Mouse (Mus musculus): ENCODE results near the gene C1qtnf1. TPM values are rescaled to one million over a fixed set of nuclear protein-coding genes. Genes with fewer than 3 reads are reported as not detected.
"Not testable (repeated sequence)": the region's sequence is repeated elsewhere in the genome, so short reads cannot be mapped to it uniquely, and the experiment has no call there.

Gene C1qtnf1
- total RNA-seq (2022), result 1 to 10 TPM; 3.1 to 6.0 (median 3.6) TPM

DNA sequence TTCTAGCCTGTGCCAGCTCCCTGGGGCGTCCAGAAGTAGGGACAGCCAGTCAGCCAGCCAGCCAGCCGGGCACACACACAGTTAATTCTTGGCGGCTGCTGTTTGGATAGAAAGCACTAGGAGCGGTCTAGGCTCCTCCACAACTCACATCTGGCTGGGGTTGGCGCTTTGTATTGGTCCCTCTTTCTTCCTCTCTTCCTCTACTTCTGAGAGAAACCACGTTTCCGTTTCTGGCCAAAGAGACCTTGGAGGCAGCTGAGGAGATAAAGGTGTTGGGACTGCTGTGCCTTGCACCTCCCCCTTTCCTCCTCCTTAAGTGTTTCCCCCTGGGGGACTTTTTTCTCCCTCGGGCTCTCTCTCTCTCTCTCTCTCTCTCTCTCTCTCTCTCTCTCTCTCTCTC, at the start of gene C1qtnf1:
Gene C1qtnf1, plus strand, starts transcription at position 218 of the 400 bp plus-strand sequence.
- DNase-seq (ENCODE audit: low spot score in 2 of 2), result no peak

DNA sequence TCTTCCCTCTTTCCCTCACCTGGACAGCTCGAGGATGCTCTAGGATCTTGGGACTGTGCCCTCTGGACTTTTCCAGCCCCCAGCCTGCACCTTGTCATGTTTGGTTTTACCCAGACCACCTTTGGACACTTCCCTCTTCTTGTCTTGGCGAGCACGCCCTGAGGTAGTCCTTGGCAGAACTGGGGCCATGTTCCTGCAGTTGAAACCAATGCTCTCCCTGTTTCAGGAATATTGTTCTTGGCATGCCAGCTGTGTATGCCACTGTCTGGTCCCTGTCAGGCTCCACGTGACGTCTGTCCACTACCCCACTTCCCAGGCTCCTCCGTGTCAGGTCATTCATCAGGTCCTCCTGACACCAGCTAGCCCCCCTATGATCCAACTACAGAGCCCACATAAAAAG, 49.3 kb upstream of the C1qtnf1 start:
- DNase-seq (ENCODE audit: low spot score in 2 of 2), result no peak

DNA sequence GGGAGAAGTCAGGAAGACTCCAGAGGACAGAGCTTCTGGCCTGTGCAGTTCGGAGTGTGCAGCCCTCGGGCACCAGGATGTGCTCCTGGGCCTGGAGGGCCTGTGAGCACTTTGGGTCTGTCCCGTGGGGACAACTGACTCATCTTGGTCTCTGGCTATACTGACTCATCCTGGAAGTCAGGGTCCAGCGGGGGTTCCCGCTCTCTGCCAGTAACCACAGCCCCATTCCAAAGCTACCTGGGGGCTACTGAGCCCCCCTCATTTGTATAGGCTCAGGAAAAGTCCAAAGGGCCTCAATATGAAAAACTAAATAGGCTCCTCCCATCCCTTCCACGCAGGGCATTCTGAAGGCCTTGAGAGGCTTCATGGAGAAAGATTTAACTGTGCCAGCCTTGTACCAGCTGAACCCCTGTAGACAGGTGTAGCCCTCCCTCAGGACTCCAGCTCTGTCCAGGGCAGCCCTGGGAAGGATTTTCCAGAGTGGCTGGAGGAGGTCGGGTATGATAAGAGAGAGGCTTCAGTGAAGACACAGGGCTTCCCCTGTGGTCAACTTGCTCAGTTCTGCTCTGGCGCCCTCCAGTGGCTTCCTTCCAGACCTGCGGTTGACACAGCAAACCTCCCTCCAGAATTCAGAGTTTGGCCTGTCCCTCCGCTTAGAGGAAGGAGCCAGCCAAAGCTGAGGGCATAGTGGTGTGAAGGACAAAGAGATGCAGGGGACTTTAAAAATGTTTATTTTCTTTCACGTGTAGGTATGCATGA, 48.6 kb upstream of the C1qtnf1 start:
- DNase-seq (ENCODE audit: low spot score in 2 of 2), result peak; percentile 72 to 81

DNA sequence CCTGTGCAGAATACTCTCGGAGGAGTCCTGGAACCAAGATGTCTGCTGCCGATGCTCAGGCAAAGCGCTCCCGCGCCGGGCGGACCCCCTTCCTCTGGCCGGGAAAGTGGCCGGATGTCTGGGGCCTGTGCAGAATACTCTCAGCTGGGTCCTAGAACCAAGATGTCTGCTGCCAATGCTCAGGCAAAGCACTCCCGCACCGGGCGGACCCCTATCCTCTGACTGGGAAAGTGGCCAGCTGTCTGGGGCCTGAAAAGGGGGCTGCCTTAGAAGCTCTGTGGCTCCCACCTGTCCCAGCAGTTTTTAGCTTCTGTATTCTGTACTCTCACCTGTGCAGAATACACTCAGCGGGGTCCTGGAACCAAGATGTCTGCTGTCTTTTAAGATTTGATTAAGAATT, 40.2 kb upstream of the C1qtnf1 start:
- not testable (repeated sequence) for DNase-seq (ENCODE audit: low spot score in 2 of 2)

DNA sequence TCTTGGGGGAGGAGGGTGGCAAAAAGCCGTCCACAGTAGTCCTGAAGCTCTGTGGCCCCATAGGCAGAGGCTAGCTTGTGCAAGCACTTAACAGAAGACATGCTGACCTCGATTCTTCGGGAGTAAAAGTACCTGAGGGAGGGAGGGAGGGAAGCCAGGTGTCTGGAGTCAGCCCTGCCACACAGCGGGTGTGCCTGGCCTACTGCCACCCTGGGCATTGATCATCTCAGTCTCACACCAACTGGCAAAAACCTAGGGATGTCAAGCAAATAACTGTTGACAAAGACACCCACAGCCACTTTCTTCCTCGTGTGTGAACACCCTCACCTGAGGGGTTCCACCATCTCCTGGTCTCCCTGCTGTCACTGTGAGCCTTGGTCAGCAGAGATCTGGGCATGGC, 34.0 kb upstream of the C1qtnf1 start:
- no peak for DNase-seq (ENCODE audit: low spot score in 2 of 2)

DNA sequence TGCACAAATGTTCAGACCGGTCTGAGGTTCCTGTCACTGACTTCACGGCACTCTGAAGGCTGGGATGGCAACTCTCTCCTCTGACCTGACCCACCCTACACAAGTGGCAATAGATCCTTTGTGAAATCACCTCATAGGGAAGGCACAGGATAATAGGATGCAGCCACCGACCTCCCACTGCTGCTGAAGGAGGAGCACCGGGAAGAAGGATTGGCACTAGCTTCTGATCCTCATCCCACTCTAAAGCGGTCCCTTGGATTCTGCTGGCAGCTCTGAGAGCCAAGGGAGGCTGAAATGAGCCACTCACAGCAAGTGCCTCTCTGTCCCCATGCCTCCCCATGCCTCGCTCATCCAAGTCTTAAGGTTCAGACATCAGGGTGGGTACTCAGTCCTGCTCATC, 33.5 kb upstream of the C1qtnf1 start:
- DNase-seq (ENCODE audit: low spot score in 2 of 2), result no peak

DNA sequence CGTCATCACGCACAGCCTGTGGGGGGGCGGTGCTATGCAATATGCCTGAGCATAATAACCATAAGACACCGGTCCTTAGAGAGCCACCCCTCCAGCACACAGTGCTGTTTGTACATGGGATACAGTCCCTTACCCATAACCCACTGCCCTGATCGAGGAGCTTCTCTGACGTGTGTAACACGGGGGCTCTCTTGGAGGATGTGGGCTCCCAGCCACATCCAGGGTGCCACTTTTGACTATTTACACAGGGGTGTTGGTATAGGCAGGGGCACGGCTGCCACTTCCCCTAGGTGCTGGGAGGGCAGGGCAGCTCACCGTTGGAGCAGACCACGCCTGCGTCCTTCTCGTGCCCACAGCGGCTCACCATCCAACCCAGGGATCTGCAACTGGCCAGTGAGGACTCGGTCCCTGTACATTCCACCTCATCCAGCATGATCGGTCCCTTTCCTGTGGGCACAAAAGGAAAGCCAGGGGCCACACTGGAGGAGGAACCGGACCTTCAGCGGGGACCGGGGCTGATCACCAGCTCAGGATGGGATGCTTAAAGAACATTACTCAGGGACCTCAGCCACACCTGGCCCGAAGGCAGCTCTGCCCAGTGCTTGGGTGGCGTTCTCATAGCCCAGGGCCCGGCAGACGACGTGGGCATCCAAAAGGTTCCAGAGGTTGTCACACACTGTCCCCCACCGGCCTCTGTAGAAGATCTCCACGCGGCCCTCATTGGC, 30.0 kb upstream of the C1qtnf1 start:
- no peak for DNase-seq (ENCODE audit: low spot score in 2 of 2)

DNA sequence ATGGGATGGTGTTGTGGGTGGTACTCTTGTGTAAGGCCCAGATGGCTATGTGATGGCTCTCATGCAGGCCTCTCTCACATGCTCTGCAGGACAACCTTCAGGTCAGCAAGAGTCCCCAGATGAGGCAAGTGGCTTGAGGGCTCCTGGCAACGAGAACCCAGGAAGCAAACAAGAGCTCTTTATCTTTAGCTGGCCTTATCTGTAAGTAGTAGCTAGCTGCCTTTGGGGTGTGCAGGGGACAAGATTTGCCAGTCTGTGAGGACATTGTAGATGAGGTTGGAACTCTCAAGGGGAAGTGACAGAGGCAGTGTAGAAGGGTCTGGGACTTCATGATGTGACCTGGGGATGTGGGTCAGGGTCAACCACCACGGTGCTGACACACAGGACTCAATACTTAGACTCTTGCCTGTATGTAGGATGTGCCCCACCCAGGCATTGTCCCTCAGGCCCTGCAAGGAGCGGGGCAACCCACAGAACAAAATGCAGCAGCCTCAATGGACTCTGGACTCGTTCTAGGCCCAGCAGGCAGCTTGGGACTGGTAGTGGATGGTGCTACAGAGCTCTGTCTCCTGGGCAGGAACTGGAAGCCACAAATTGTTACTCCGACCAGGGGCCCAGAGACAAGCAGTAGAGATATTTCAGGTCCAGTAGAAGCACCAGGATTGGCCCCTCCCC, 28.0 kb upstream of the C1qtnf1 start:
- no peak for DNase-seq (ENCODE audit: low spot score in 2 of 2)

DNA sequence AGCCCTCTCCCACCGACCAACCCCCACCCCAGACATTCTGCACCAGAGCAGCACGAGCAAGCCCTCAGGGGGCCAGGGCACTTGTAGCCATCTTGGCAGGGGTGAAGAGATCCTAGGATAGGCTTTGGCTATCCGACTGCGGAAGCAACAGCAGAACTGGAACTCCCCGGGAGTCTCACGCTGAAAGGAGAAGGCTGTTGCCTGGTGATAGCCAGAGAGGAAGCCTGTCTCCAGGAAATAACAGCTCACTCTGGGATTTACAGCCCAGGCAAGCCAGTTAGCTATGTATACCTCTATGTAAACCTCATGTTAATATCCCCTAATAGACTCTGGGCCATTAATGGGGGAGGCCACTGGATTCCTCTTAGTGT, 27.5 kb upstream of the C1qtnf1 start:
- no peak for DNase-seq (ENCODE audit: low spot score in 2 of 2)

DNA sequence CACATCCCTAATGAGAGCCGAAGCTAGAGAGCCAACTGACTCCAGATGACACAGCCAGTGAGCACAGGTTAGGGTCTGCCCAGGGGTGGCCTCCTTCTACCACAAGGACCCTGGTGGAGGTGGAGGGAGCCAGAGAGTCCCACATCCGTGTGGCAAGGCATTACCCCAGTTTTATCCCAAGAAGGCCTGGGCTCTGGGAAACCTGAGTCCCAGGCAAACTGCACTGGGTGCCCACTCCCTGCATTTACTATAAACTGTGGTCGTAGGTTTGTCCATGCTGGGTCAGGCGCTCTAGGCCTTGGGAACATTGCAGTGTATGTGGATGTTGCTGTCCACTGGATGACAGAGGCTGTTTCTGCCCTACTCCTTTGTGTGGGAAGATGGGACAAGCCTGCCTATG, 26.8 kb upstream of the C1qtnf1 start:
- DNase-seq (ENCODE audit: low spot score in 2 of 2), result no peak

DNA sequence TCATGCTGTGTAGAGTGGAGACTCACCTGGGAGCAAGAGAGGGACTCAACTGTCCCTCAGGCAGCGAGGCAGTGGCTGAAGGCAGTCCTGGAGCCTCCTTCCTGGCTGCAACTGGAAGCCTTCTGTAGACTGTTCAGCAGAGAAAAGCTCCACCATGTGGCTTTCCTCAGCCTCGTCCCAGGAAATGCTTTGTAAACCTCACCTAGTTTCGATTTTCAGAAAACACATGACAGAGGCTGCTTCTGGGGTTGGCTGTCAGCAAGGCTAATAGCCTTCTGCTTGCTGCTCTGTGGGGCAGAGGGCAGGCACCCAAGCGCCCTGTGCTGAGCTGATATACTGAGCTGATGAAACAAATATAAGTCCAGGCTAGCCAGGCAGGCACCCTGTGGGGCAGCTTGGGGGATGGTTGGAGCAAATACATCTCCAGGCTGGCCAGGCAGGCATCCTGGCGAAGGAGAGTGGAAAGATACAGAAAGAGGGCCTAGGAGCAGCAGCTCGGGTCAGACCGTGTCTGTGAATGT, 26.2 kb upstream of the C1qtnf1 start, which contains the start of gene Lgals3bp:
Gene Lgals3bp, minus strand, starts transcription at position 333 of the 521 bp plus-strand sequence.
- DNase-seq (ENCODE audit: low spot score in 2 of 2), result peak in 1 of 2 experiments; percentile 64

DNA sequence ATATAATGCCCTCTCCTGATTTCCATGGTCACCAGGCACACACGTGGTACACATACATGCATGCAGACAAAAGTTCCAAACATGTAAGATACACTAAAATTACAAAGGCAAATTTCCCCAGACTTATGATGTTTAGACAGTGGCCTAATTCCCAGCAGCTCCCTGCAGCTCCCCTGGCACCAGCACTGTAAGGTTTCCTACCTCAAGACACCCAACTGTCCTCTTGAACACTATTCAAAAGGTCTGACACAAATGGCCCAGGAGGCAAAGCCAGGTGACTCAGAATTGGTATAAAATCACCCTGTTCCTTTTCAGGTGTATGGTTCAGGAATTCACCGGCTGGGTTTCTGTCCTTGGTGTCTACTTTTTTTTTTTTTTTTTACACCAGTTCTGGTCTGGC, 24.8 kb upstream of the C1qtnf1 start:
- no peak for DNase-seq (ENCODE audit: low spot score in 2 of 2)

DNA sequence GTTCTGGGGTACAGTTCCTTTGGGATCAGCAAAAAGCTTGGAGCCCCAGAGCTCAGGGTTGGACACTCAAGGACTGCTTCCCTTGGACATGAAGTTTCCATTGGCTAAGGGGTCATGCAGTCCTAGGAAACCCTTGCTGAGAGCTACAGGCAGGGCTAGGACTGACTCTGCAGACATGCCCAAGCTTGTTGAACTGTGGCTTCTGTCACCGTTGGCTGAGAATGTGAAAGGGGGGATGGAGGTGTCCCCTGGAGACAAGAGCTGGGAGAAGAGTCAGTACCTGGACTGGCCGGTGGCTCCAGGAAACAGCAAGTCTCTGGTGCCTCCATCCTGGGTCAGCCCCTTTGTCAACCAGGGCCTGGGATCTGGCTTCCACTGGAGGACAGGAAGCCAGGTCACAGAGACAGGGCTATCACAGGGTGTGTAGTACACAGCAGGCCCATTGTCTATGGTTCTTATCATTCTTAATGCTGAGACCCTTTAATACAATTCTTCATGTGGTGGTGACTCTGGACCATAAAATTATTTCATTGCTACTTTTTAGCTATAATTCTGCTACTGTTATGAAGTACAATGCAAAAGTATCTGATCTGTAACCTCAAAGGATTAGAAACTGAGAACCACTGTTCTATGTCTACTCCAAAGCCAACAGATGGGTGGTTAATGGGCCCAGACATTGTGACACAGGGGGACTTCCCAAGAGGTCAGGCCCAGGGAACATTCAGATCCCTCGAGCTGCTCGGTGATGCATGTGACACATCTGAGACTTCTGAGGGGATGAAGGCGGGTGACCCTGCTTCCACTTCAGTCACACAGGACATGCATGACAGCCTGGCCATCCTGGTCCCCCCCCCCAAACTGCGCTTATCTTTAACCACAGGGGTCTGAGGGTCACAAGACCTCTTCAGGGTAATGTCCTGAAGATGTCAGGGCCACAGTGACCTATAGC, 23.8 kb upstream of the C1qtnf1 start:
- no peak for DNase-seq (ENCODE audit: low spot score in 2 of 2)

DNA sequence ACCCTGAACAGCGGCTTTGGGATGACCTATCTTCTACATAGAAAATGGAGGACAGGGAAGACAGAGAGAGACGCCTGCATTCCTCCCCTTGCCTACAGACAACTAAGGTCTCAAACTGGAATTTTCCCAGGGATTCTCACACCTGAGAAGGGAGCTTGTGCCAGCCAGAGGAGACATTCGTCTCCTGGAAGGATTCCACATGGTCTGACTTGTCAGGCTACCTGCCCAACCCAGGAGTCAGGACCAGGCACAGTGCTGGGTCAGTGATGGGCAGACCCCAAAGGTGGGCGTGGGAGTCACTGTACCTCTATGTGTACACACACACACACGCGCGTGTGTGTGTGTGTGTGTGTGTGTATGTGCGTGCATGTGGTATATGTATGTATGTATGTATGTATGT, 22.7 kb upstream of the C1qtnf1 start:
- DNase-seq (ENCODE audit: low spot score in 2 of 2), result no peak

DNA sequence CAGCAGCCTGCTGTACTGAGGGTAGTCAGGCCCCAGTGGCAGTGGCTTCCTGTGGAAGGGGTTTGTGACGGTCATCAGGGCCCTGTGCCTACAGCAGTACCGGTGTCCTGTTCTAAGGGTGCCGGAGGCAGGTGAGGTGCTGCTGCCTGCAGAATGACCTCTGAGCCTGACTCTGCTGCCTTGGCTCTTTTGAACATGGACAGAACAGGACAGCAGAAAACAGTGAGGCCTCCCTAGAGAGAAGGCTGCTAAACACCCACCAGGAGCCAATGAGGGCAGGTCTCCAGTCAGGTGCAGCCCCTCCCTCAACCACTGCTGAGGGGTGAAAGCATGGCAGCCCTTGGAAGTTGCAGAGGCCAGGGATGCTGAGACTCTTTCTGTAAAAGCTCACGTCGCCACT, 21.5 kb upstream of the C1qtnf1 start:
- no peak for DNase-seq (ENCODE audit: low spot score in 2 of 2)

DNA sequence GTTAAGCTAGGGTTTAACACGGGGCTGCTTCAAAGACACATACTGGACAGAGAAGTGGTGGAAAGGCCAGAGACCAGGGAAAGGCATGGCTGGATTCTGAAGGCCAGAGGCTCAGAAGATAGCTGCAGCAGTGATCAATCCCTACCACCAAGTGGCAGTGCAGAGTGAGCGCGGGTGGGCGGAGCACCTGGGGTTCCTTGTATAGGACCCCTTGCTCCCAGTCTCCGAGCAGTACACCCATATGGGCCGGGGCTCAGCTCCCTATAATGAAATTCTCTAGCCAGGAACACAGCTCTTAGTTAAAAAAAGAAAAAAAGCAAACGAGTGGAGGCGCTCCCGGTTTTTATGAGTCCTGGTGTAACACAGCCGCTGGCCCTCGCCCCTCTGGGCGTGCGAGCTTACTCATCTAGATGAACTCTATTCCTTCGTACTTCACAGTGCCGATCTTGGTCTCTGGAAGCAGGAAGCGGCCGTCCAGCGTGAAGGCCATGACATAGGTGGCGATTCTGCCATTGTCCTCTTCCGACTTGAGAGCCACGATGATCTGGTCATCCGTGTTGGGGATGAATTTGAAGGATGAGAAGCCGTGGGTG, 20.6 kb upstream of the C1qtnf1 start:
- DNase-seq (ENCODE audit: low spot score in 2 of 2), result no peak

DNA sequence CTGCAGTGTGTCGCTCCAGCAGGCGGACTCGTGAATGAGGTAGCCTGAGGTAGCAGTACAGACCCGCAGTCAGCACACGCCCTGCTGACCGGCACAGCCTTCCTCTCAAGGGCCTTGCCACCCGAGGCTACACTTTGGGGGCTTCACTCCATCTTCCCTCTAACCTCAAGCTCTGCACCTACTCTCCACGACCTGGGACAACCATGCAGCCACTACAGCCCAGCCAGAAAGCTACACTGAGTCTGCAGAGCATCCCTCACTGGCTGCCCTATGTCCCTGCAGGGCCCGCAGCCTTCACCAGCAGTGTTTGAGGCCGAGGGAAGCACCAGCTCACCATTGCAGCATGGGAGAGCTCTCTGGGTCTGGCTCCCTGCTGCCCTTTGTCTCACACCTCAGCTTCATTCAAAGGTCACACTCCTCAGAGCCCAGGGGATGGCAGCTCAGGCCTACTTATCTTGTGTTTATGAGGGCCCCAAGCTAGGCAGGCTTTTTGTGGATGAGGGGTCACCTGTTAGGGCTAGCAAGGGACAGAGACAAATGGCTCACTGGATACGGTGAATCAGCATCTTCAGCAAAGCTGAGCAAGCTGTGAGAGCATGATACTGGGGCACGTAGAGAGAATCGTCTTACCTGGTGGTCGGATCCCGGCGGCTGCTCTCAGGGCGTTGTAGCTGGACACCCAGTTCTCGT, 19.8 kb upstream of the C1qtnf1 start:
- no peak for DNase-seq (ENCODE audit: low spot score in 2 of 2)

DNA sequence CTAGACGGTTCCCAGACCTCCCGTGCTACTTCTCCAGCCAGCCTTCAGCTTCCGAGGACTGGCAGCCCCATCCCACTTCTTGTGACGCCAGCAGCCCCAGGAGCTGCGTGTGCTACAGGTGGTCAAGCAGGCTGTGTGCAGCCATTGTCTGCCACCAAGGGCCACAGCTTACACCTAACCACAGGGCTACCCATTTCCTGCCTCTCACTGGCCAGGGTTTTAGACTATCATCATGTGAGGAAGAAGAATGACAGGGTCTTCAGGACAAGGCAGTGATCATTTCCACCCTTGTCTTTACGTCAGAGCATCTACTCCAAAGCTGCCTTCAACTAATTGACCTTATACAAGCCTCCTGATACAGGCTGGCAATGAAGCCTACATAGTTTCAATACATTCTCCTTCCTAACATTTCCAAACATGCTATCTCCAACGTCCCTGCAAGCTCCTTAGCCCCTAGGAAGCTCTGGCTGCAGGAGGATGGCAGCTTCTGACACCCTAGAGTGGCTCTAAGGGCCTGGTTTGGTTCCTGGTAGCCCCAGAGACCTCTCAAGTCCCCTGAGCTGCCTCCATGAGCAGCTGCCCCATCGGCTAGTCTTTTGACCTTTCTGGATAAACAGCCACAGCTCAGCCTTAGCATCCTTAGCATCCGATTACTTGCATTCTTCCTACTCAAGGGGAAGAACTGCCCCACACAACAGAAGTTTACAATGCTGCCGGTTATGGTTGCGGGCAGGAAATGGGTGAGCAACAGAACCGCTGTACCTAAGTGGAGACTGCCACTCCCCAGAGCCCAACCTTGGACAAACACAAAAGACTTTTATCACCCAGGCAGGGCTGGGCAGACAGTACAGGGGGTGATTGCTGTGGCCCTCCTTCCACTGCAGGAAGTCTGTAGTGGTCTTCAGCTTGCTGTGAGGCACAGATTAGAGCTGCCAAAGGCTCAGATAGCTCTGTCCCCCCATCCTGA, 18.6 kb upstream of the C1qtnf1 start:
- no peak for DNase-seq (ENCODE audit: low spot score in 2 of 2)

DNA sequence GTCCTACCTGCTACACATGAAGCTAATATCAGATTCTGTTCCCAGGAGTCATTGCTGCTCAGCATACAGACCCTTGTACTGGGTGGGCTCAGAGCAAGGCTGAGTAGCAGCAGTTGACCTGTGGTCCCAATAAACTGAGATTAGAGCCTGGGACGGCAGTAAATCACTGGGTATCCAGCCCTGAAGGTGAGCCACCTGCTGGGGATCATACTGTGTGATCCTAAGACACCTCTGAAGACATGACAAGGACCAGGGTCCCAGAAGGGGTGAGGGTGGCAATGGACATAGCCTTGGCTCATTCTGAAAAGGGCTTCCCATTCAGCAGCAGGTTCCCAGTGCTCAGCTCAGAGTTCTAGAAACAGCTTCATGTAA, 17.9 kb upstream of the C1qtnf1 start:
- no peak for DNase-seq (ENCODE audit: low spot score in 2 of 2)
